Mouse (Mus musculus) embryonic facial prominence, embryonic 13.5 days (tissue): Measurements from ENCODE around the gene Frmpd1. TPM values are rescaled to one million over a fixed set of nuclear protein-coding genes. Genes with fewer than 3 reads are reported as not detected.
A peak's percentile ranks its signal among the peaks of the same experiment; 100 is the strongest.

Experiments
- ATAC-seq: fragments of 200-750 bp; cut with Nextera tagmentation; 2 replicates; pipeline ENCODE4 v1.8.0; 2017; ENCODE audit warnings: low read depth; ENCODE audit not compliant: insufficient number of reproducible peaks, insufficient read depth, low FRiP score, low TSS enrichment
- H3K27ac ChIP-seq: fragments of 300-500 bp; sonication (generic); 2 replicates; pipeline ENCODE4 v1.5.1; 2015; ENCODE audit warnings: moderate library complexity, mild to moderate bottlenecking, inconsistent platforms
- H3K27me3 ChIP-seq: fragments of 300-500 bp; sonication (generic); 2 replicates; pipeline ENCODE4 v1.6.1; 2015; ENCODE audit warnings: mild to moderate bottlenecking, inconsistent platforms
- H3K36me3 ChIP-seq: fragments of 300-500 bp; sonication (generic); 2 replicates; pipeline ENCODE4 v1.6.1; 2015; ENCODE audit warnings: mild to moderate bottlenecking, inconsistent platforms
- H3K4me1 ChIP-seq: fragments of 300-500 bp; sonication (generic); 2 replicates; pipeline ENCODE4 v1.6.1; 2015; ENCODE audit warnings: inconsistent platforms
- H3K4me2 ChIP-seq: fragments of 300-500 bp; sonication (generic); 2 replicates; pipeline ENCODE4 v1.6.1; 2015; ENCODE audit warnings: moderate library complexity, mild to moderate bottlenecking, inconsistent platforms
- H3K4me3 ChIP-seq: fragments of 300-500 bp; sonication (generic); 2 replicates; pipeline ENCODE4 v1.5.1; 2015; ENCODE audit warnings: mild to moderate bottlenecking, inconsistent platforms
- H3K9ac ChIP-seq: fragments of 300-500 bp; sonication (generic); 2 replicates; pipeline ENCODE4 v1.6.1; 2015; ENCODE audit warnings: mild to moderate bottlenecking, inconsistent platforms
- H3K9me3 ChIP-seq: fragments of 300-500 bp; sonication (generic); 2 replicates; pipeline ENCODE4 v1.6.1; 2016; ENCODE audit warnings: inconsistent platforms
- WGBS: fragments of 180-500 bp; shearing (Covaris S2); methylation state at CpG from one replicate; pipeline ENCODE4 v1.1.7; 2015; ENCODE audit warnings: mixed read lengths; 5-methylcytosine and 5-hydroxymethylcytosine counted together
- polyA plus RNA-seq: library from polyadenylated mRNA; unstranded; fragments of >200 nt; fragmentation: Nextera tagmentation; extraction: Ambion mirVana; gene quantifications from 2 replicates; pipeline ENCODE4 v1.2.1, GENCODE M21; 2015

The Frmpd1 gene
- polyA plus RNA-seq, 1 experiment from 2014 or later: 2.6 TPM

GRCm38 (mm10) chr4:45279981-45280548 is 95.4 kb downstream of the Frmpd1 start:
- Histone ChIP-seq H3K27ac (no peak overlapping the region), H3K27me3 (no peaks in the 10 kb centered on the region), H3K9ac (no peak overlapping the region), H3K4me1 (0 out of 2 replicates have a peak, but pooled peaks cover 4% of the 10 kb centered on the region), H3K4me2 (no peak overlapping the region), H3K36me3 (no peaks in the 10 kb centered on the region), H3K9me3 (no peaks in the 10 kb centered on the region), H3K4me3 (no peak overlapping the region)
- no peak for ATAC-seq
- 21% methylated on average over 4 of the region's 4 CpGs for WGBS

- Histone ChIP-seq H3K4me2 (no peak overlapping the region), H3K4me1 (no peaks in the 10 kb centered on the region), H3K27me3 (no peaks in the 10 kb centered on the region), H3K9me3 (no peaks in the 10 kb centered on the region), H3K4me3 (no peak overlapping the region), H3K27ac (no peak overlapping the region), H3K36me3 (no peaks in the 10 kb centered on the region), H3K9ac (no peak overlapping the region)
- ATAC-seq: no peak
- 46% methylated on average over 3 of the region's 3 CpGs for WGBS
These were observed 101.6 kb downstream of the Frmpd1 start for GRCm38 (mm10) chr4:45286318-45286717.

GRCm38 (mm10) chr4:45287906-45288305 is 103.2 kb downstream of the Frmpd1 start:
- no peak overlapping the region for H3K9ac ChIP-seq
- H3K4me1 ChIP-seq: no peaks in the 10 kb centered on the region
- no peak for ATAC-seq
- H3K27ac ChIP-seq: no peak overlapping the region
- no peak overlapping the region for H3K4me3 ChIP-seq
- no peaks in the 10 kb centered on the region for H3K36me3 ChIP-seq
- 76% methylated on average over 5 of the region's 5 CpGs for WGBS
- no peak overlapping the region for H3K4me2 ChIP-seq
- H3K27me3 ChIP-seq: no peaks in the 10 kb centered on the region
- H3K9me3 ChIP-seq: no peaks in the 10 kb centered on the region

DNA sequence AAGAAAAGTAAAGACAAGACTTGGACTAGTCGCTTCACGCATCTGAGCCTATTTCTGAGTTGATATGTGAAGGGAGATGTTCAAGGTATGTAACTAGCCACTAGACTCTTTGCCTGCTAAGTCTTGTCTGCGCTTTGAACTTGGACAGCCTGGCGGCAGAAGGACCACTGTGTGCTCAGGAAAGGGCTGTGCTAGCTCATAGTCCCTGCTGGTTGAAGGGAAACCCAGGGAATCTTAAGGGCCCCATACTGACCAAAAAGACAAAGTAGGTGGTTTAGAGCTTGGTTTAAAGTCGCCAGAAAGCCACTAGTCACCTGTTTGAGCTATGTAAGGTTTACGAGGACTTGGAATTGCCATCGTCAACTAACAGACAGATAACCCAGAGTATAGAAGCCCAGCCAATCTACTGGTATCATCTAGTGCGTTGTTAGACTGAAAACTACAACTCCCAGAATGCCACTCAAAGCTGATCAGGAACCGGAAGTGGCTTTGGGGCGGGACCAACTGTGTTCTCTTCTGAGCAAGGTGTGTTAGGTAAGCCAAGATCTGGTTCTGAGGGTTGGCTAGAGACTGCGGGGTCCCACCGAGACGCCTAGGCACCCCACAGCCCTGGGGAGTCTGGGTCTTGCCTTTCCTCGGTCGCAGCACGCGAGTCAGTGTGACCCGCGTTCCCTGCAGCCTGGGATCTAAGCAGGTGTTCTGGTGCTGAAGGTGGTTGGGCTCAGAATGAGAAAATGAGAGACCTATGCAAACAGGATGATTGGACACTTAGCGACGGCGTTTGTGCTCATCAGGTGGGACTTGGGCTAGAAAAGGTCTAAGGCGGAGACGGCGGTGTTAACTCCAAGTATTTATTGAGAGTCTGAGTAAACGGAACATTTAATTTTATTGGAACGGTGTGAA is 112.2 kb downstream of the Frmpd1 start, which contains the start of gene Trmt10b:
Gene Trmt10b (plus strand): TSS at position 466 of the 903 bp plus-strand sequence.
- no peak for ATAC-seq
- H3K27ac ChIP-seq: no peak within 1 kb of the TSS
- peak within 1 kb of the TSS; percentile 80 for H3K9ac ChIP-seq
- H3K4me2 ChIP-seq: peak within 1 kb of the TSS; percentile 75
- peak within 1 kb of the TSS; percentile 86 for H3K4me3 ChIP-seq
- no peaks in the 10 kb centered on the region for H3K9me3 ChIP-seq
- no peaks in the 10 kb centered on the region for H3K27me3 ChIP-seq
- H3K36me3 ChIP-seq: peaks cover 18% of the 10 kb centered on the region
- WGBS: 21% methylated on average over 27 of the region's 27 CpGs
- peaks cover 8% of the 10 kb centered on the region; the same call in 1 of the 2 replicates for H3K4me1 ChIP-seq

- Histone ChIP-seq H3K27me3 (no peaks in the 10 kb centered on the region), H3K36me3 (peaks cover 75% of the 10 kb centered on the region), H3K9ac (no peak overlapping the region), H3K4me3 (no peak overlapping the region), H3K9me3 (no peaks in the 10 kb centered on the region), H3K4me2 (no peak overlapping the region), H3K4me1 (no peaks in the 10 kb centered on the region), H3K27ac (no peak overlapping the region)
- ATAC-seq: no peak
- 96% methylated on average over 14 of the region's 14 CpGs for WGBS
These were observed 120.9 kb downstream of the Frmpd1 start for GRCm38 (mm10) chr4:45305536-45305935.

DNA sequence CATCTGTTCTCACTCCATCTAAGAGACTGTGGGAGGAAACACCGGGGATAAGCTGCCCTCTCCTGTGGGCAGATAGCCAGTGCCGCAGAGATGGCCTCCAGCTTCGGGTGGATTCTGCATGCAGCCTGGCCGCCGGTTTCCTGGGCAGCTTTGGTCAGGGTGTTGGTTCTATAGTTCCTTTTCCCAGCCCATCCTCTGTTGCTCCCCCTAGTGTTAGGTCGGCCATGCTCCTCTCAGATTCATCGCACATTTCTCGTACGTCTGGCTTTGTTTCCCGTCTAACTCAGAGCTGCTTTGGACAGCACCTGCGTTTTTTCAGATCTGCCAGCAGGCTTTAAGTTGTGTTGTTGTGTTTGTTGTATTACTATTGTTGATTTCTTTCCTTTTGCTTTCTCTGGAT is 123.4 kb downstream of the Frmpd1 start:
- Histone ChIP-seq H3K4me1 (no peaks in the 10 kb centered on the region), H3K4me2 (no peak overlapping the region), H3K9ac (no peak overlapping the region), H3K27ac (no peak overlapping the region), H3K36me3 (peaks cover 67% of the 10 kb centered on the region), H3K9me3 (no peaks in the 10 kb centered on the region), H3K27me3 (no peaks in the 10 kb centered on the region), H3K4me3 (no peak overlapping the region)
- 31% methylated on average over 11 of the region's 11 CpGs for WGBS
- no peak for ATAC-seq

- no peak overlapping the region for H3K27ac ChIP-seq
- H3K4me3 ChIP-seq: no peak overlapping the region
- ATAC-seq: no peak
- no peaks in the 10 kb centered on the region for H3K4me1 ChIP-seq
- peaks cover 64% of the 10 kb centered on the region for H3K36me3 ChIP-seq
- H3K9ac ChIP-seq: no peak overlapping the region
- 88% methylated on average over 6 of the region's 6 CpGs for WGBS
- H3K4me2 ChIP-seq: no peak overlapping the region
- no peaks in the 10 kb centered on the region for H3K9me3 ChIP-seq
- H3K27me3 ChIP-seq: no peaks in the 10 kb centered on the region
These were observed 123.9 kb downstream of the Frmpd1 start for GRCm38 (mm10) chr4:45308606-45309005.

DNA sequence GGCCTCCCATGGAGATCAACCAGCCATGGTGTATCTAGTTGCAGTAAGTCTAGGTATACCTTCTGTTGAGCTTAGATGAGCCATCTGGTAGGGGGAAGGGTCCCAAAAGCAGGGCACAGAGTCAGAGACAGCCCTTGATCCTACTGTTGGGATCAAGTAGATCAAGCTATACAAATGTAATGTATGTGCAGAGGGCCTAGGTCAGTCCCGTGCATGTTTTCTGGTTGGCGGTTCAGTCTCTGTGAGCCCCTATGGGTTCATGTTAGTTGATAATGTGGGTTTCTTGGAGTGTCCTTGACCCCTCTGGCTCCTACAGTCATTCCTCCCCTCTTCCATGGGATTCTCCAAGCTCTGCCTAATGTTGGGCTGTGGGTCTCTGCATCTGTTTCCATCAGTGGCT is 126.4 kb downstream of the Frmpd1 start:
- no peak for ATAC-seq
- no peak overlapping the region for H3K4me3 ChIP-seq
- WGBS: 90% methylated on average over 2 of the region's 2 CpGs
- H3K4me2 ChIP-seq: no peak overlapping the region
- no peaks in the 10 kb centered on the region for H3K27me3 ChIP-seq
- H3K27ac ChIP-seq: no peak overlapping the region
- no peaks in the 10 kb centered on the region for H3K4me1 ChIP-seq
- peaks cover 61% of the 10 kb centered on the region for H3K36me3 ChIP-seq
- no peaks in the 10 kb centered on the region for H3K9me3 ChIP-seq
- no peak overlapping the region for H3K9ac ChIP-seq

GRCm38 (mm10) chr4:45320159-45320816 is 135.6 kb downstream of the Frmpd1 start:
- ATAC-seq: 0 out of 2 replicates have a peak, but pooled peaks have one; percentile 56
- H3K4me3 ChIP-seq: peak overlapping the region; percentile 95
- under 1% methylated on average over 56 of the region's 56 CpGs for WGBS

DNA sequence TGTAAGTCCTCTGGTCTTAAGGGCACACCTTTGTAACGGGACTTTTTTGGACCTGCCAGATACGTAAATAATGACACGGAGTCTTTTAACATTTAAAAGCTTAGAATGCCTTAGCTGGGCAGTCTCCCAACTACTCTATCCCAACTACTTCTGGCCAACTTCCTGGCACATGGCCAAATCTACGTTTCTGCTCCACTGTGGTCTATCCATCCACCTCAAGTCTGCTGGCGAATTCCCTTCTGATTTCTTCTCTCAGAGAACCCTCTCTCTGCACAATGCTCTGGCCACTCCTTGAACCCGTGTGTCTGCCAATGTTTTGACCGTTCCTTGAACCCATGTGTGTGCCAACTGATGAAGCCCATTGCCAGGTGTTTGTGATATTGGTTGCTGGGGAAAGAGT is 146.5 kb downstream of the Frmpd1 start:
- no peak overlapping the region for H3K4me2 ChIP-seq
- no peak overlapping the region for H3K27ac ChIP-seq
- no peaks in the 10 kb centered on the region for H3K36me3 ChIP-seq
- WGBS: 82% methylated on average over 7 of the region's 7 CpGs
- peaks cover 6% of the 10 kb centered on the region; the same call in 1 of the 2 replicates for H3K27me3 ChIP-seq
- H3K4me3 ChIP-seq: no peak overlapping the region
- H3K9me3 ChIP-seq: no peaks in the 10 kb centered on the region
- H3K4me1 ChIP-seq: no peaks in the 10 kb centered on the region
- ATAC-seq: no peak
- no peak overlapping the region for H3K9ac ChIP-seq

More at GRCm38 (mm10) chr4:45320159-45320816, 135.6 kb downstream of the Frmpd1 start:
- H3K9ac ChIP-seq: peak overlapping the region; percentile 93
- H3K4me2 ChIP-seq: peak overlapping the region; percentile 68
- no peaks in the 10 kb centered on the region for H3K9me3 ChIP-seq
- H3K36me3 ChIP-seq: peaks cover 26% of the 10 kb centered on the region
- peak overlapping the region; percentile 80 for H3K27ac ChIP-seq
- peaks cover 22% of the 10 kb centered on the region for H3K27me3 ChIP-seq
- H3K4me1 ChIP-seq: peaks cover 10% of the 10 kb centered on the region

DNA sequence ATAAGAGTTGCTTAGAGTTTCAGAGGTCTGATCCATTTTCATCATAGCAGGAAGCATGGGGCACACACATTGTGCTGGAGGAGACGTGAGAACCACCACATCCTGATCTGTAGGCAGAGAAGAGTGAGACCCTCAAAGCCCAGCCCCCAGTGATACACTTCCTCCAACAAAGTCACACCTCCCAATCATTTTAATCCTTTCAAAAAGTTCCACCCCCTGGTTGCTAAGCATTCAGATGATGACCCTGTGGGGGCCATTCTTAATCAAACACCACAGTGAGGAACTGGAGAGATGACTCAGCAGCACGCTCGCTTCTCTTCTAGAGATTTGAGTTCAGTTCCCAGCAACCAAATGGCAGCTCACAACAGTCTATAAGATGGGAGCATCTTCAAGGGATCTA is 147.8 kb downstream of the Frmpd1 start:
- no peaks in the 10 kb centered on the region for H3K36me3 ChIP-seq
- peaks cover 4% of the 10 kb centered on the region; the same call in 1 of the 2 replicates for H3K27me3 ChIP-seq
- H3K9ac ChIP-seq: no peak overlapping the region
- H3K4me1 ChIP-seq: no peaks in the 10 kb centered on the region
- 73% methylated on average over 3 of the region's 3 CpGs for WGBS
- no peak for ATAC-seq
- H3K9me3 ChIP-seq: no peaks in the 10 kb centered on the region
- H3K4me2 ChIP-seq: no peak overlapping the region
- no peak overlapping the region for H3K4me3 ChIP-seq
- no peak overlapping the region for H3K27ac ChIP-seq
